Mouse (Mus musculus) hindbrain, postnatal 0 days (tissue): ENCODE measurements around the gene Mecr. TPM values are rescaled to one million over a fixed set of nuclear protein-coding genes. Genes with fewer than 3 reads are reported as not detected.

Source experiments
- ATAC-seq: fragments of 200-750 bp; cut with Nextera tagmentation; 2 replicates; pipeline ENCODE4 v1.8.0; 2017; ENCODE audit warnings: mild to moderate bottlenecking, moderate TSS enrichment, moderate library complexity
- DNase-seq: peaks from one replicate; pipeline ENCODE4 v3.0.0-alpha.2; 2015; ENCODE audit warnings: low spot score
- H3K27ac ChIP-seq: fragments of 300-500 bp; sonication (generic); 2 replicates; pipeline ENCODE4 v1.5.1; 2014; ENCODE audit warnings: mild to moderate bottlenecking
- H3K27me3 ChIP-seq: fragments of 300-500 bp; sonication (generic); 2 replicates; pipeline ENCODE4 v1.6.1; 2014; ENCODE audit warnings: low read length, mixed read lengths; ENCODE audit not compliant: insufficient read depth
- H3K36me3 ChIP-seq: fragments of 300-500 bp; sonication (generic); 2 replicates; pipeline ENCODE4 v1.6.1; 2014; ENCODE audit warnings: low read length, mixed read lengths; ENCODE audit not compliant: insufficient read depth
- H3K4me1 ChIP-seq: fragments of 300-500 bp; sonication (generic); 2 replicates; pipeline ENCODE4 v1.6.1; 2014; ENCODE audit warnings: antibody characterized with exemption, low read length, mixed read lengths; ENCODE audit not compliant: insufficient read depth
- H3K4me2 ChIP-seq: fragments of 300-500 bp; sonication (generic); 2 replicates; pipeline ENCODE4 v1.6.1; 2014; ENCODE audit warnings: low read depth, mild to moderate bottlenecking, low read length, moderate library complexity, mixed read lengths
- H3K4me3 ChIP-seq: fragments of 300-500 bp; sonication (generic); 2 replicates; pipeline ENCODE4 v1.5.1; 2014; ENCODE audit warnings: low read length
- H3K9ac ChIP-seq: fragments of 300-500 bp; sonication (generic); replicated peaks from 2 replicates; pipeline ENCODE4 v1.6.1; 2014; ENCODE audit warnings: mild to moderate bottlenecking, low read length, moderate library complexity, mixed read lengths
- H3K9me3 ChIP-seq: fragments of 300-500 bp; sonication (generic); 2 replicates; pipeline ENCODE4 v1.6.1; 2016; ENCODE audit warnings: low read length, mixed read lengths
- CTCF ChIP-seq: IDR thresholded peaks from 2 replicates; pipeline ENCODE4 v1.5.1; 2016; ENCODE audit warnings: antibody characterized with exemption, control low read depth, low read depth
- WGBS: fragments of 180-500 bp; shearing (Covaris S2); extraction: QIAGEN DNeasy Blood & Tissue Kit; methylation state at CpG from one replicate; pipeline ENCODE4 v1.1.7; 2014; 5-methylcytosine and 5-hydroxymethylcytosine counted together
- polyA plus RNA-seq: library from polyadenylated mRNA; unstranded; fragments of >200 nt; fragmentation: Nextera tagmentation; extraction: Ambion mirVana; gene quantifications from 2 replicates; pipeline ENCODE4 v1.2.1, GENCODE M21; 2015
- total RNA-seq: library from RNA; depleted of rRNA; stranded (reverse); fragments of >200 nt; gene quantifications from 2 replicates; pipeline ENCODE4 v1.2.3, GENCODE M21; 2014

Mecr gene
- total and polyA plus RNA-seq, 2 experiments from 2014 or later: 21.5 to 33.8 TPM

- ATAC-seq (no peak), DNase-seq (no peak)
- H3K27me3 ChIP-seq: no peaks in the 10 kb centered on the region
- H3K27ac ChIP-seq: no peak overlapping the region
- 74% methylated on average over 6 of the region's 6 CpGs for WGBS
- TF ChIP-seq CTCF: no peak
- no peaks in the 10 kb centered on the region for H3K9me3 ChIP-seq
- H3K36me3 ChIP-seq: peaks cover 12% of the 10 kb centered on the region; the same call in 1 of the 2 replicates
- no peak overlapping the region for H3K9ac ChIP-seq
- no peaks in the 10 kb centered on the region for H3K4me1 ChIP-seq
- no peak overlapping the region for H3K4me3 ChIP-seq
- no peak overlapping the region for H3K4me2 ChIP-seq
These were observed 42.1 kb downstream of the Mecr start for GRCm38 (mm10) chr4:131885376-131885775.

- H3K9ac ChIP-seq: no peak overlapping the region
- H3K4me2 ChIP-seq: no peak overlapping the region
- no peaks in the 10 kb centered on the region for H3K9me3 ChIP-seq
- H3K4me3 ChIP-seq: no peak overlapping the region
- H3K4me1 ChIP-seq: no peaks in the 10 kb centered on the region
- WGBS: 74% methylated on average over 1 of the region's 1 CpGs
- no peak for DNase-seq
- peaks cover 29% of the 10 kb centered on the region for H3K36me3 ChIP-seq
- TF ChIP-seq CTCF: no peak
- no peaks in the 10 kb centered on the region for H3K27me3 ChIP-seq
- ATAC-seq: no peak
- no peak overlapping the region for H3K27ac ChIP-seq
These were observed 45.3 kb downstream of the Mecr start for GRCm38 (mm10) chr4:131888564-131888963.

GRCm38 (mm10) chr4:131890692-131891091, 47.4 kb downstream of the Mecr start:
- ATAC-seq (no peak), DNase-seq (no peak)
- Histone ChIP-seq H3K9ac (no peak overlapping the region), H3K9me3 (no peaks in the 10 kb centered on the region), H3K4me2 (no peak overlapping the region), H3K27me3 (no peaks in the 10 kb centered on the region), H3K27ac (no peak overlapping the region), H3K4me3 (no peak overlapping the region), H3K36me3 (peaks cover 41% of the 10 kb centered on the region), H3K4me1 (no peaks in the 10 kb centered on the region)
- 86% methylated on average over 3 of the region's 3 CpGs for WGBS
- no peak for TF ChIP-seq CTCF

- H3K4me2 ChIP-seq: no peak overlapping the region
- 93% methylated on average over 5 of the region's 5 CpGs for WGBS
- TF ChIP-seq CTCF: no peak
- H3K4me3 ChIP-seq: no peak overlapping the region
- H3K27ac ChIP-seq: no peak overlapping the region
- no peaks in the 10 kb centered on the region for H3K9me3 ChIP-seq
- no peaks in the 10 kb centered on the region for H3K4me1 ChIP-seq
- H3K9ac ChIP-seq: no peak overlapping the region
- ATAC-seq (no peak), DNase-seq (no peak)
- H3K36me3 ChIP-seq: peaks cover 78% of the 10 kb centered on the region
- H3K27me3 ChIP-seq: no peaks in the 10 kb centered on the region
These were observed 53.8 kb downstream of the Mecr start for GRCm38 (mm10) chr4:131897109-131897508.

- no peak overlapping the region for H3K4me2 ChIP-seq
- H3K27ac ChIP-seq: no peak overlapping the region
- H3K36me3 ChIP-seq: peaks cover 77% of the 10 kb centered on the region
- no peak overlapping the region for H3K4me3 ChIP-seq
- ATAC-seq (no peak), DNase-seq (no peak)
- no peaks in the 10 kb centered on the region for H3K27me3 ChIP-seq
- no peaks in the 10 kb centered on the region for H3K4me1 ChIP-seq
- H3K9me3 ChIP-seq: no peaks in the 10 kb centered on the region
- no peak for TF ChIP-seq CTCF
- 97% methylated on average over 8 of the region's 8 CpGs for WGBS
- H3K9ac ChIP-seq: no peak overlapping the region
These were observed 54.5 kb downstream of the Mecr start for GRCm38 (mm10) chr4:131897787-131898186.

- H3K9ac ChIP-seq: no peak overlapping the region
- ATAC-seq (no peak), DNase-seq (no peak)
- no peaks in the 10 kb centered on the region for H3K4me1 ChIP-seq
- peaks cover 69% of the 10 kb centered on the region for H3K36me3 ChIP-seq
- no peak overlapping the region for H3K27ac ChIP-seq
- no peaks in the 10 kb centered on the region for H3K27me3 ChIP-seq
- H3K4me2 ChIP-seq: no peak overlapping the region
- TF ChIP-seq CTCF: no peak
- no peak overlapping the region for H3K4me3 ChIP-seq
- 79% methylated on average over 12 of the region's 12 CpGs for WGBS
- no peaks in the 10 kb centered on the region for H3K9me3 ChIP-seq
These were observed 55.4 kb downstream of the Mecr start for GRCm38 (mm10) chr4:131898503-131899179.

- no peak overlapping the region for H3K9ac ChIP-seq
- H3K27me3 ChIP-seq: no peaks in the 10 kb centered on the region
- no peaks in the 10 kb centered on the region for H3K4me1 ChIP-seq
- 70% methylated on average over 6 of the region's 6 CpGs for WGBS
- no peak for DNase-seq
- H3K9me3 ChIP-seq: no peaks in the 10 kb centered on the region
- H3K4me3 ChIP-seq: no peak overlapping the region
- ATAC-seq: no peak
- no peak for TF ChIP-seq CTCF
- peaks cover 64% of the 10 kb centered on the region for H3K36me3 ChIP-seq
- no peak overlapping the region for H3K27ac ChIP-seq
- H3K4me2 ChIP-seq: no peak overlapping the region
These were observed 55.9 kb downstream of the Mecr start for GRCm38 (mm10) chr4:131899180-131899554.
